Mouse (Mus musculus): ENCODE measurements at regions not wholly inside any gene's neighbourhood (a gene's known extent, or its start where the extent isn't known, plus 50 kb on each side); places are given as distances from the start of the nearest gene placed in this dataset.

- DNase-seq (ENCODE audit: extremely low read depth, low read depth, low spot score), result no peak
Measured at GRCm38 (mm10) chr14:58608216-58608615, 534.5 kb downstream of the 1700129C05Rik start.

DNA sequence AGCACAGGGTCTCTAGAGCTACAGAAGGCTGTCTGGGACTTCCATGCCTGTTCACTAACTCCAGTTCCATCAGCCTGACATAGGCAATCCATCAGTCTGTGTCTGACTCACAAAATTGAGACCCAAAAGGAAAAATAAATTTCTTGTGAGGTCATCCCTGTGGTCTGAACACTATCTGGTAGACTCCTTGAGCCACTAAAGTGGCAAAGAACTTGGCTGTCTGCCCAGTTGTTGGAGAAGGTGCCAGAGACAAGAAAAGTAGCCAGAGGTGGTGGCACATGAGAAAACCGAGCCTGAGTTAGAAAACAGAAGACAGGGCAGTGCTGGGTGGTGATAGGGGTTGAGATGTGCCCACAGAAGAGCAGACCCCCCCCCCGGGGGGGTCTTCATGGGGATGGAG lies 535.0 kb downstream of the 1700129C05Rik start:
- no peak for DNase-seq (ENCODE audit: extremely low read depth, low read depth, low spot score)

DNA sequence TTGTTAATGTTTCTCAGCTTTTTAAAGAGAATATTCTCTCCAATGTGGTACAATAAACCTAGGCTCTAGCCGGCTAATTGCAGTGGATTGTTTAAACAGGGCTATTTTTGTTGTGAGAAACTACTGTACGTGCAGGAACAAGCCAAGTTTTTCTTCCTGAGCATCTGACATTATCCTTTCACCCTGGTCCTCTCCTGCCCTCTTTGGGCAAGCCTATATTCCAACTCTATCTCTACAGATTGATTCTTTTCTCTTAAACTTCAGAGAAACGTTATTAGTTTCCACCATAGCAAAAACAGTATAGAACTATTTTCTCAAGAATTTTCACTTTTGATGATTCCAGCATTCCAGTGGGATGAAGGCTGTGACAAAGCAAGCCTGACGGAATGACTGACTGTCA lies 535.2 kb downstream of the Fgf9 start:
- no peak for DNase-seq (ENCODE audit: extremely low read depth, low read depth, low spot score)

DNA sequence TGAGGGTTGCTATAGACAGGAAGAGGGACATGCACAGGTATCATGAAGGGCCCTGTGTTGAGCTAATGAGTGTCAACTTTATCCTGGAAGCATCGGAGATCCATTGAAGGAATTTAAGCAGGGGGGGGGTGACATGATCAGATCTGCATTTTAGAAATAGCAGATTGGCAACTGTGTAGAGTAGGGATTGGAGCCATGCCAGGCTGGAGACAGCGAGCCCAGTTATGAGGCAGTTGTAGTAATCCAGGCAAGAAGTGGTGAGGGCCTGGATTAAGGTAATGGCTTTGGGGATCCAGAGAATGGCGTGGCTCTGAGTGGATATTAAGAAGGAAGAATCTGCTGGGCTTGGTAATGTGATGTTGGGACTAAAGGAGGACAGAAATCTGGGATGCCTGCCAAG lies 528.5 kb downstream of the Fgf9 start:
- DNase-seq (ENCODE audit: extremely low read depth, low read depth, low spot score), result no peak

DNA sequence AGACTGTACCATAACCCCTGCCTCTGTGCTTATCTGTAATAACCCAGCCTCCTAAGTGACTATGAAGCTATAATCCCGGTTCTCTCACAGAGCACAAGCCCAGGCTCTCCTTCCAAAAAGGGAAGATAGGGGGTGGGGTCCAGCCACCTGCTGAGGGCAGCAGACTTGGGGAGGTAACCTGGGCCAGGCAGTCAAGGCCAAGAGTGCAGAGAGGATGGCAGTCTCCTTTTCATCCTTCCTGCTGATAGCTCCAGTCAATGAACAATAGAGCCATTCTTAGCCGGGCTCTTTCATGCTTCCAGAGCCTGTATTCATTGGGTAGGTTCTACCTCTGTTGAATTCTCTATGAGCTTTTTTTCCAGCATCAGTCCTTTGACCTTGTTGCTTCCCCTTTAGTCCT lies 527.5 kb downstream of the Fgf9 start:
- DNase-seq (ENCODE audit: extremely low read depth, low read depth, low spot score), result no peak

GRCm38 (mm10) chr14:58596936-58597335 lies 526.6 kb downstream of the Fgf9 start:
- DNase-seq (ENCODE audit: extremely low read depth, low read depth, low spot score), result no peak

- DNase-seq (ENCODE audit: extremely low read depth, low read depth, low spot score), result peak; percentile 92
Measured at GRCm38 (mm10) chr14:58581806-58582205, 511.5 kb downstream of the Fgf9 start.

- peak; percentile 82 for DNase-seq (ENCODE audit: extremely low read depth, low read depth, low spot score)
Measured at GRCm38 (mm10) chr14:58570021-58570420, 499.7 kb downstream of the Fgf9 start.

GRCm38 (mm10) chr14:58567472-58567871 lies 497.1 kb downstream of the Fgf9 start:
- no peak for DNase-seq (ENCODE audit: extremely low read depth, low read depth, low spot score)

GRCm38 (mm10) chr14:58563082-58563481 lies 492.7 kb downstream of the Fgf9 start:
- no peak for DNase-seq (ENCODE audit: extremely low read depth, low read depth, low spot score)

- DNase-seq (ENCODE audit: extremely low read depth, low read depth, low spot score), result no peak
Measured at GRCm38 (mm10) chr14:58550785-58551184, 480.4 kb downstream of the Fgf9 start.

DNA sequence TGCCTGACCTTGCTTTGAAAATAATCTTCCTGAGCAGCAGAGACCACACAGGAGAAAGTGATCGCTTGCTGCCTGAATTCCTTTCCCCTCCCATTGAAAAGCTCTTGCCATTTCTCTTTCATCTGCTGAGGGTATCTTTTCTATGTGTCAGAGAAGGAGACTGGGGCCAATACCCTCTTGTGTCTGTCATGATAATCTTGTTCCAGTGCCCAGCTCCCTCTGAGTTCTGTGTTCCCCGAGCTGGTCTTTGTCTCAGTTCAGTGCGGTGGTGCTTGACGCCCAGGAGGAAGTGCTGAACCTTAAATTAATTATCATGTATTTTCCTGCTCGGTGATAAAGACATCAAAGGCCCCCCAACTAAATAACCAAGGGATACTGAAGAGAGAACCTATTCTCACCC lies 475.4 kb downstream of the Fgf9 start:
- DNase-seq (ENCODE audit: extremely low read depth, low read depth, low spot score), result no peak

GRCm38 (mm10) chr14:58543140-58543767 lies 472.9 kb downstream of the Fgf9 start:
- no peak for DNase-seq (ENCODE audit: extremely low read depth, low read depth, low spot score)

DNA sequence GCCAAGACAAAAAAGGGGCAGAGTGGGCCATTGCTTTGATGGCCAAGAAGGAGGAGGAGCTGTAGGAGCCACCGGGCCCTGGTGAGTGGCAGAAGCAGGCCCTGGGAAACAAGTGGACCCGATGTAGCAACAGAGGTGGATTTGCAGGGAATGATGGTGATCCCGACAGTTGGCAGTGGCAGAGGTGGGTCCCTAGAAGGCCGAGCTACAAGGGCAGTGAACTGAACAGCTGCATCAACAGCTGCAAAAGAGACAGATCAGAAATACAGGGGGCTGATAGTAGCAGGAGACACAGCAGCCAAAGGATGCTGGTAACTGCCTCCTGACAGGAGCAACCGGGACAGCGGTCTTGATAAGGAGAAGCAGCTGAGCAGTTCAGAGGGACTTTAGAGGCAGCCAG lies 467.8 kb downstream of the Fgf9 start:
- no peak for DNase-seq (ENCODE audit: extremely low read depth, low read depth, low spot score)

- DNase-seq (ENCODE audit: extremely low read depth, low read depth, low spot score), result no peak
Measured at GRCm38 (mm10) chr14:58520976-58521549, 450.7 kb downstream of the Fgf9 start.

GRCm38 (mm10) chr14:58520384-58520783 lies 450.0 kb downstream of the Fgf9 start:
- no peak for DNase-seq (ENCODE audit: extremely low read depth, low read depth, low spot score)

GRCm38 (mm10) chr14:58519086-58519485 lies 448.7 kb downstream of the Fgf9 start:
- no peak for DNase-seq (ENCODE audit: extremely low read depth, low read depth, low spot score)

GRCm38 (mm10) chr14:58516543-58516942 lies 446.2 kb downstream of the Fgf9 start:
- DNase-seq (ENCODE audit: extremely low read depth, low read depth, low spot score), result no peak

GRCm38 (mm10) chr14:58512177-58512576 lies 441.8 kb downstream of the Fgf9 start:
- no peak for DNase-seq (ENCODE audit: extremely low read depth, low read depth, low spot score)

- no peak for DNase-seq (ENCODE audit: extremely low read depth, low read depth, low spot score)
Measured at GRCm38 (mm10) chr14:58511571-58511985, 441.2 kb downstream of the Fgf9 start.

DNA sequence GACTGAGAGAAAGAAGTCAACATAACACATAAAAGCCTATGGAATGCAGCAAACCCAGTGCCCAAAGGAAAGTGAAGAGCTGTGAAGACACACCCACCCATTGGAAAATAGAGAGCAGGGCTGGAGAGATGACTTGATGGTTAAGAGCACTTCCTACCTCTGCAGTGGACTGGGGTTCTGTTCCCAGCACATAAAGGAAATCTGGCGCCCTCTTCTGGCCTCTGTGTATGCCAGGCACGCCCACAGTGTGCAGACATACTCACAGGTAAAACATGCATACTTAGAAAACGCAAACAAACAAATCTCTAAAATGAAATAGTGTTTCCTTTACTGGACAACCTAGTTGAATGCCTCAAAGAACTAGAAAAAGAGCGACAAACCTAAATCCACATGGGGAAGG lies 440.4 kb downstream of the Fgf9 start:
- no peak for DNase-seq (ENCODE audit: extremely low read depth, low read depth, low spot score)

GRCm38 (mm10) chr14:58509106-58509505 lies 438.8 kb downstream of the Fgf9 start:
- DNase-seq (ENCODE audit: extremely low read depth, low read depth, low spot score), result peak; percentile 45

DNA sequence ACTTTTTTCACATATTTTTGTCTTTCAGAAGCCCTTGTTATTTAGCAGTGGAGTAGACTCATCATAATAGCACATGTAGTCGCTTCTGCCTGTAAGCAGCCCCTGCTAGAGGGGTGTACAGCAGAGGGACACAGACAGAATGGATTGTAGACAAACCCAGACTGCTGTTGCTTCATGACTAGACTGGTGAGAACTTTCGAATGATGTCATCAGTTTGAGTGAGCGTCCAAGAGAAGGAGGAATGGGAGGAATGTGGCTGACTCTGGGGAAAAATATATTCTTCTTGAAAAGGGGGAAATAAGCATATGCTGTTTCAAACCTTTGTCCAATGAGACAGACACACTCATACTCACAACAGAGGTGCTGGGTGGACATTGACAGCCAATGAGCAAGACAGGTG lies 436.1 kb downstream of the Fgf9 start:
- DNase-seq (ENCODE audit: extremely low read depth, low read depth, low spot score), result no peak
